ENCODE assay signal across 14 mouse cellular contexts in the genomic region with DNA sequence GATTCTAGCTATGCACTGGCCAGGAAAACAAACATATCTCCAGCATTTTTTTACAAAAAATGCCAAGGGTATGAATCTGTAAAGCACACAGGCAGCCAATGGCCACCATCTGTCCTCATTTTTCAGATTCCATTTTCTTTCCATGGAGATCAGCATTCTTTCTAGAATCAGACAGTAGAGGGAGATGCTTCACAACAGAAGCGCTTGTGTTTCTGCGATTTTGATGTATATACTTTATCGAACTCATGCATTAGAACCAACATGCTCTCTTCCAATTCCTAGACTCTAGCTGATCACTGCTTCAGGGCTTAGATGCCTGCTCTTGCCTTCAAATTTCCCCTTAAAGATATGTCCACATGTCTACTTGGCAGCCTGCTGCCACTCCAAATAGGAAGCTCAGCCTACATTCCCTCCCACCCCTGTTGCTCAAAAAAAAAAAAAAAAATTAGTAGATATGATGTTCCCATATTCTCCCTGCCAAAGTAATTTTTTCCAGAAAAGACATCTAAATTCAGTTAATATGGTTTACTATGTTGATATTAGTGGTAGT. TPM values are rescaled to one million over a fixed set of nuclear protein-coding genes. Genes with fewer than 3 reads are reported as not detected.
DNase-seq lines count a peak whose midpoint lies in the region; ATAC-seq and TF ChIP-seq lines count a peak whose summit lies in the region.
"Had no signal": no experiment of that assay in that cellular context is flagged by ENCODE, and none has a peak within 500 bp of the region (broad histone marks: within the 10 kb centered on the region; RNA-seq: fewer than 3 reads in every experiment).

No protein-coding gene starts in this region.

- no peak for DNase-seq in heart, postnatal 0 days (ENCODE audit: low spot score)
- DNase-seq in heart, adult 18-20 months, result no peak
- DNase-seq in lung, embryonic 14.5 days, result no peak
- no peak for DNase-seq in lung, postnatal 4 days
- DNase-seq in cerebellum, adult 2 months, result peak; percentile 24 to 43
- DNase-seq in induced T-regulatory cell, adult 2 months (ENCODE audit: low read depth), result peak; percentile 29
- DNase-seq in urinary bladder, postnatal 14 days (ENCODE audit: low spot score), result no peak
- DNase-seq: adrenal gland, adult 8-10 months; kidney, postnatal 36 days; thymus, postnatal 4 days had no signal

- H3K9me3 ChIP-seq in heart, postnatal 0 days (replicated peaks; ENCODE audit: control insufficient read depth, low read length), result no peaks in the 10 kb centered on the region
- no peaks in the 10 kb centered on the region for H3K9me3 ChIP-seq in lung, embryonic 14.5 days (ENCODE audit: low read depth, low read length)
- H3K9me3 ChIP-seq: embryonic facial prominence, embryonic 15.5 days; intestine, embryonic 15.5 days; stomach, embryonic 15.5 days had no signal

- TF ChIP-seq CTCF in heart, postnatal 0 days (IDR thresholded peaks at IDR 0.05; ENCODE audit: low read depth), result no peak
- 0 out of 2 replicates have a peak, but pooled peaks have one; percentile 4 for TF ChIP-seq CTCF in lung, embryonic 14.5 days (IDR thresholded peaks at IDR 0.05; ENCODE audit: low read depth)
- no peak for TF ChIP-seq CTCF in cerebellum, adult 2 months (IDR thresholded peaks at IDR 0.05; ENCODE audit: borderline replicate concordance, insufficient read depth, low read depth, low read length)

- H3K4me1 ChIP-seq in heart, postnatal 0 days (ENCODE audit: control insufficient read depth, insufficient read depth), result peaks cover 12% of the 10 kb centered on the region
- no peaks in the 10 kb centered on the region for H3K4me1 ChIP-seq in lung, embryonic 14.5 days (ENCODE audit: insufficient read depth)
- peaks cover 4% of the 10 kb centered on the region for H3K4me1 ChIP-seq in cerebellum, adult 2 months (ENCODE audit: control insufficient read depth, insufficient read depth, low read length)
- H3K4me1 ChIP-seq: embryonic facial prominence, embryonic 15.5 days; intestine, embryonic 15.5 days; stomach, embryonic 15.5 days had no signal

- H3K36me3 ChIP-seq in heart, postnatal 0 days (replicated peaks; ENCODE audit: control insufficient read depth, insufficient read depth, low read length), result no peaks in the 10 kb centered on the region
- H3K36me3 ChIP-seq in lung, embryonic 14.5 days (ENCODE audit: insufficient read depth), result no peaks in the 10 kb centered on the region
- H3K36me3 ChIP-seq: embryonic facial prominence, embryonic 15.5 days; intestine, embryonic 15.5 days; stomach, embryonic 15.5 days had no signal

- H3K27ac ChIP-seq in heart, postnatal 0 days (ENCODE audit: low read depth), result peak overlapping the region; percentile 75; the same call in 1 of the 2 replicates
- no peak overlapping the region for H3K27ac ChIP-seq in lung, embryonic 14.5 days (ENCODE audit: low read depth)
- H3K27ac ChIP-seq in cerebellum, adult 2 months (ENCODE audit: insufficient read depth, low read length), result no peak overlapping the region
- H3K27ac ChIP-seq: embryonic facial prominence, embryonic 15.5 days; intestine, embryonic 15.5 days; stomach, embryonic 15.5 days had no signal

- TF ChIP-seq POLR2A in cerebellum, adult 2 months (IDR thresholded peaks at IDR 0.05; ENCODE audit: borderline replicate concordance, insufficient read depth, low read length), result no peak

- H3K9ac ChIP-seq in heart, postnatal 0 days (replicated peaks; ENCODE audit: low read depth, low read length), result no peak overlapping the region
- H3K9ac ChIP-seq in lung, embryonic 14.5 days, result no peak overlapping the region
- H3K9ac ChIP-seq: embryonic facial prominence, embryonic 15.5 days; intestine, embryonic 15.5 days; stomach, embryonic 15.5 days had no signal

- no peak overlapping the region for H3K4me2 ChIP-seq in heart, postnatal 0 days (ENCODE audit: low read depth, low read length)
- H3K4me2 ChIP-seq in lung, embryonic 14.5 days, result no peak overlapping the region
- H3K4me2 ChIP-seq: embryonic facial prominence, embryonic 15.5 days; intestine, embryonic 15.5 days; stomach, embryonic 15.5 days had no signal

- peak; percentile 39; the same call in 1 of the 2 replicates for ATAC-seq in heart, postnatal 0 days (ENCODE audit: insufficient read depth, low read depth)
- ATAC-seq in lung, embryonic 14.5 days (ENCODE audit: insufficient read depth), result no peak
- ATAC-seq: forebrain, embryonic 16.5 days; intestine, embryonic 15.5 days had no signal

- 72% methylated on average over 3 of the region's 3 CpGs for WGBS in heart, postnatal 0 days
- WGBS in lung, embryonic 14.5 days, result 71% methylated on average over 3 of the region's 3 CpGs
- 24% methylated on average over 3 of the region's 3 CpGs for whole genome bisulfite sequencing in cerebellum, adult 2 months

- H3K4me3 ChIP-seq in heart, postnatal 0 days (ENCODE audit: low read depth, low read length), result no peak overlapping the region
- H3K4me3 ChIP-seq in lung, embryonic 14.5 days (ENCODE audit: low read depth, low read length), result no peak overlapping the region
- H3K4me3 ChIP-seq in cerebellum, adult 2 months (replicated peaks; ENCODE audit: insufficient read depth, low read depth, low read length), result no peak overlapping the region
- H3K4me3 ChIP-seq: embryonic facial prominence, embryonic 15.5 days; intestine, embryonic 15.5 days; stomach, embryonic 15.5 days had no signal

- TF ChIP-seq EP300 in heart, postnatal 0 days (IDR thresholded peaks at IDR 0.05; ENCODE audit: low read depth), result no peak

- no peaks in the 10 kb centered on the region for H3K27me3 ChIP-seq in heart, postnatal 0 days (ENCODE audit: control insufficient read depth, insufficient read depth, low read length)
- no peaks in the 10 kb centered on the region for H3K27me3 ChIP-seq in lung, embryonic 14.5 days (ENCODE audit: insufficient read depth, low read length)
- no peaks in the 10 kb centered on the region for H3K27me3 ChIP-seq in cerebellum, adult 2 months (ENCODE audit: control insufficient read depth, insufficient read depth, low read length)
- H3K27me3 ChIP-seq: embryonic facial prominence, embryonic 15.5 days; intestine, embryonic 15.5 days; stomach, embryonic 15.5 days had no signal

RNA-seq across cellular contexts. Expression of a gene that starts 20.4 kb away (rescaled TPM):
- 0.38 and 1.0 TPM in 2 replicates for total RNA-seq in heart, postnatal 0 days (2014; rRNA removed; ENCODE audit: low replicate concordance)
- polyA plus RNA-seq in heart, postnatal 0 days (2015; fragmentation: Nextera tagmentation; extraction: Ambion mirVana), result 0.16 and 0.19 TPM in 2 replicates
- total RNA-seq in heart, adult 18-20 months (2021), result under 1 TPM; 0.25 to 0.59 TPM
- polyA plus RNA-seq in lung, embryonic 14.5 days (2014; fragmentation: Nextera tagmentation; extraction: Ambion mirVana), result 0.05 TPM in 1 of 2 replicates, not detected in the other
- polyA plus RNA-seq in cerebellum, adult 2 months (2012; rRNA removed), result 0.10 TPM in 1 of 2 replicates, not detected in the other

Comparison
In these comparisons a context has a peak if more than half of its experiments do, and no peak if none do; other contexts are left out.
1. DNase-seq: peak in cerebellum, adult 2 months (2 of 2) and induced T-regulatory cell, adult 2 months (single experiment); none in heart, postnatal 0 days (single experiment), heart, adult 18-20 months (0 of 2), lung, embryonic 14.5 days (single experiment), lung, postnatal 4 days (0 of 2) and urinary bladder, postnatal 14 days (single experiment).